Comparison of ENCODE assay signal across 18 mouse cellular contexts in the genomic region with DNA sequence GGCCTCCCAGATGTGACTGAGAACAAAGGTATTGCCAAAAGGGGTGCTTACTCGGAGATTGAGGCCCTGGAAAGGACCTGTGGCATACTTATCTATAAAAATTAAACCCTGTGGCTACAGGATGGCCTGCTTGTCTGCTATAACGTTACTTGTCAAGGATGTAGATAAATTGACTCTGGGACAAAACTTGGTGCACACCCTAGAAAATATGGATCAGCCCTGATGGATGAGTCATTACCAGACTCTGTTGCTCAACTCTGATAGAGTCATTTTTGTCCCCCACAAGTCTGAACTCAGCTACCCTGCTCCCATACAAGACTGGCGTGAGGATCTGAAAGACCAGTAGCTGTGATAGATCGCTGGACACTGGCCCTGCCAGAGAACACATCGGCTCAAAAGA.
"Had no signal": no experiment of that assay in that cellular context is flagged by ENCODE, and none has a peak within 500 bp of the region (broad histone marks: within the 10 kb centered on the region; RNA-seq: fewer than 3 reads in every experiment).

No protein-coding gene starts in this region.

- H3K9me3 ChIP-seq: limb, embryonic 12.5 days; limb, embryonic 15.5 days; liver, embryonic 12.5 days; midbrain, embryonic 12.5 days; stomach, embryonic 15.5 days had no signal

- ATAC-seq: liver, embryonic 12.5 days; midbrain, embryonic 16.5 days had no signal

- H3K4me2 ChIP-seq: limb, embryonic 12.5 days; limb, embryonic 15.5 days; liver, embryonic 12.5 days; midbrain, embryonic 12.5 days; stomach, embryonic 15.5 days had no signal

- H3K36me3 ChIP-seq: limb, embryonic 12.5 days; limb, embryonic 15.5 days; liver, embryonic 12.5 days; midbrain, embryonic 12.5 days; stomach, embryonic 15.5 days had no signal

- H3K4me3 ChIP-seq: limb, embryonic 12.5 days; limb, embryonic 15.5 days; liver, embryonic 12.5 days; midbrain, embryonic 12.5 days; stomach, embryonic 15.5 days had no signal

- DNase-seq: kidney, adult 11 months; kidney, adult 8-10 months; kidney, postnatal 14 days; kidney, postnatal 4 days; left cerebral cortex, postnatal 4 days; lung, adult 2 months; lung, postnatal 14 days; right cerebral cortex, adult 18-20 months; right cerebral cortex, postnatal 14 days; spleen, adult 18-20 months; thymus, postnatal 25 days had no signal

- H3K27ac ChIP-seq: limb, embryonic 12.5 days; limb, embryonic 15.5 days; liver, embryonic 12.5 days; macrophage; midbrain, embryonic 12.5 days; stomach, embryonic 15.5 days had no signal

- H3K9ac ChIP-seq: limb, embryonic 12.5 days; limb, embryonic 15.5 days; liver, embryonic 12.5 days; midbrain, embryonic 12.5 days; stomach, embryonic 15.5 days had no signal

- H3K27me3 ChIP-seq: limb, embryonic 12.5 days; limb, embryonic 15.5 days; liver, embryonic 12.5 days; stomach, embryonic 15.5 days had no signal
